Mouse (Mus musculus): ENCODE results near the gene Emilin1.

Emilin1 gene

DNA sequence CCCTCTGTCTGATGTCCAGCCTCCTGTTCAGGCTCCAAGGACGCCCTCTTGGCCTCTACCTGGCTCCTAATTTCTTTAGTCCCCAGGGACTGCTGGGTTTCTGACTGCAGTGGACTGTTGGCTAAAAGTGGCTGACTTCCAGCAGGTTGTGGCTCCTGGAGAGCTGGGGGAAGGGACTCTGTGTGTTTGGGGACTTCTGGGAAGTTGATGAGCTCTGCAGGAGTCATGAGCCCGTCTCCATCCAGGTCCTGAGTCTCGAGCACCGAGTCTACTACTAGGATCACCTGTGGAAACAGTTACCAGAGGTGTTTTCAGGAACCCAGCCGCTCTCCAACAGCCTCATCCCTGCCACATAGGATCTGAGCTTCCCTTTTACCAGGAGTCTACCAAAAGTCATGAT lies 20.5 kb downstream of the Emilin1 start:
- no peak for TF ChIP-seq GATA4 (IDR thresholded peaks at IDR 0.05; ENCODE audit: insufficient replicate concordance, low read length)

DNA sequence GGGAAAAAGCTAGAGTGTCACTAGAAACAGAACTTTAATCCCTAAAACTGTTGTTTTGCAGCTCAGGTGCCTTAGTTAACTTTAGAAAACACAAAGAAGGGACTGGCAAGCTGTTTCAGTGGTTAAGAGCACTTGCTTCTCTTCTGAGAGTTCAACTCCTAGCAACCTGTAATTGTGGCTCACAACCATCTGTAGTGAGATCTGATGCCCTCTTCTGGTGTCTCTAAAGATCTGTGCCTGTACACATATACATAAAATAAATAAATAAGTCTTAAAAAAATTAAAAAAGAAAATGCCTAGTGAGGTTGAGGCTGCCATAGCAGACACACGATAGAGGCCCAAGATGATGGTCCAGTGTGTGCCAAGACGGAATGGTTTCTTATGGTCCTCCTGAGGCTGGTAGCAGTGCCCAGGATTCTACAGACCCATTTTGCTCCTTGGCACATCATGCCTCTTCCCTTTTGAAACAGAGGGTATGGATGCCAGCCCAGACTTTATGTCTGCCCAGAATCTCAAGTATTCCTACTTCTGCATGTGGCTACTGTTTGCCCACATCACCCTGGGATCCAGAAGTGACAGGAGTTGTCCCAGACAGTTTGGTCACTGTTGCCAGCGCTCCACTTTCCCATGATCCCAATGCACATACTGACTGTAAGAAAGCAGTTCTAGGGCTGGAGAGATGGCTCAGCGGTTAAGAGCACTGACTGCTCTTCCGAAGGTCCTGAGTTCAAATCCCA lies 21.7 kb downstream of the Emilin1 start:
- no peak for TF ChIP-seq GATA4 (IDR thresholded peaks at IDR 0.05; ENCODE audit: insufficient replicate concordance, low read length)

DNA sequence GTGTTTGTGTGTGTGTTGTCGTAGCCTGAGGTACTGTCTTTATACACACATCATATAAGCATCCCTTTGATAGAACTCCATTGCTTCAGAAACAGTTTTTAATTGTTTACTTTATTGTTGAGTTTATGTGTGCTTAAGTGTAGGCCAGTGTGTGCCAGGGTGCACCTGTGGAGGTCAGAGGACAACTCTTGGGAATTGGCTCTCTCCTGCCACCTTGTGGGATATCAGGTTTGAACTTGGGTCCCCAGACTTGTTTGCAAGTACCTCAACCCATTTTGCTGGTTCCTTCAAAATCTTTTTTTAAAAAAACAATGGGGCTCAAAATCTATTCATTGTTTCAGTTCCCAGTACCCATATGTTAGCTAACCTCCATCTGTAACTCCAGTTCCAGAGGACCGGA lies 29.8 kb downstream of the Emilin1 start:
- TF ChIP-seq GATA4 (IDR thresholded peaks at IDR 0.05; ENCODE audit: insufficient replicate concordance, low read length), result no peak

DNA sequence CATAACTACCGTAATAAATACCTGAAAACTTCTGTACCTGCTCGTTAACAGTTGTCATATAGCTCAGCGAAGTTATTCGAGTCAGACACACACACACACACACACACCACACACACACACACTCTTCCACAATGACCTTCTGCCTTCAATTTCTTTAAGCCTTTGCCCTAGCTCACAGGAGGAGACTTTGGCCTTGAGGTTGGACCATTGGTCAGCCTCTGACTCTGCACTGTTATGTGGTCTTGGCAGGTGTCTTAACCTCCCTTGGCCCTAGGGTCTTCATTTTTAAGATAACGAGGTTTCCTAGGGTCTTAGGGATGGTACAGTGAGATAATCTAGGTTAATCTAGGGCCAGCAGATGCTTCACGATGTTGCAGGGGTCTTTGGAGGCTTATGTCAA lies 31.1 kb downstream of the Emilin1 start:
- no peak for TF ChIP-seq GATA4 (IDR thresholded peaks at IDR 0.05; ENCODE audit: insufficient replicate concordance, low read length)

DNA sequence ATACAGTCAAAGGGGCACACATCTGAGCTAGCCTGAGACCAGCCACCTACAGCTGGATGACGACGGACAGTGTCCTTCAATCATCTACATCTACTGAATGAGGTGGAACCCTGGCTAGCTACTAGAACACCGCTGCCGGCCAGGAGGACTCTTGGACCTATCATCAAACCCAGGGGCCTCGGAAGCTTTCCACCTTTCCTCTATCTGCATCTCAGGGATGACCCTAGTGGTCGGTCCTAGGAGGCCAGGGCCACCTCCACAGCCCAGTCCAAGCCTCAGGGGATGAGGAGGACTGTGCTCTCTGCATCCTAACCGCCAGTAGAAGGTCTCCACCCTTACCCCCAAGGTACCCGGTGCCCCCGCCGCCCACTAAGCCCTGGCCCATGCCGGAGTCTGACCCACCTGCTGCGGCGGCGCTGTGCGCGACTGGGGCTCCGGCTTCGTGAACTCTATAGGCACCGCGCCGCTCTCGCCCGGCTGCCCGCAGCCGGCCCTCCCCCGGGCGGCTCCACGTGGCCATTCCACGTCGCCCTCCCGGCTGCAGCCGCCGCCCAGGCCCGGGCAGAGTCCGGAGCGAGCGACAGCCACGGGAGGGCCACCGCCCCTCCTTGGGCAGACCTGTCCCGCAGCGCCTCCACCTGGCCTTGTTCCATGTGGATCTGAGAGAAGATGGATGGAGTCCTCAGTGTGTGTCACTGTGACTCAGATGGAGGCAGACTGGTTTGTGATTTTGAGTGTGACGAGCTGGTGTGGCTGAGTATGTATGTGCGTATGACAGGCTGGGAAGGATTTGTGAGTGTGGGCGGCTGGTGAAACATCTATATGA lies 32.0 kb downstream of the Emilin1 start, which contains the start of gene Cgref1:
Cgref1 (minus strand) TSS at position 636 of the 826 bp plus-strand sequence.
- TF ChIP-seq GATA4 (IDR thresholded peaks at IDR 0.05; ENCODE audit: insufficient replicate concordance, low read length), result no peak

DNA sequence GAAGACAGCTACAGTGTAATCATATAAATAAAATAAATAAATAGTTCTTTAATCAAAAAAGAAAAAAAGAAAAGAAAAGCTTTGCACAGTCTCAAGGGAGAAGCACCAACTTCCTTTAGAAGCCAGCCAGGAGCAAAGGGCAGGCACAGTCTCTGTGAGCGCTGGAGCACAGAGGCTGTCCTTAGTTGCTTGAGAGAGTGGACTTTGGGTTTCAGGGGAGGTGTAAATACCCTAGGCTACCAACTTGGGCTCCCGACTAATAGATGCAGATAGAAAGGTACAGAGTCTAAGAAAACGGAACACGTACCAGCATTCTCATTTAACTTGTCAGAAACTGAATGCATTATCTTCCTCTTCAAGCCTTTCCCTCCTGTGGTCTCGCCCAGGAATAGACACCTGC lies 35.4 kb downstream of the Emilin1 start:
- TF ChIP-seq GATA4 (IDR thresholded peaks at IDR 0.05; ENCODE audit: insufficient replicate concordance, low read length), result no peak

DNA sequence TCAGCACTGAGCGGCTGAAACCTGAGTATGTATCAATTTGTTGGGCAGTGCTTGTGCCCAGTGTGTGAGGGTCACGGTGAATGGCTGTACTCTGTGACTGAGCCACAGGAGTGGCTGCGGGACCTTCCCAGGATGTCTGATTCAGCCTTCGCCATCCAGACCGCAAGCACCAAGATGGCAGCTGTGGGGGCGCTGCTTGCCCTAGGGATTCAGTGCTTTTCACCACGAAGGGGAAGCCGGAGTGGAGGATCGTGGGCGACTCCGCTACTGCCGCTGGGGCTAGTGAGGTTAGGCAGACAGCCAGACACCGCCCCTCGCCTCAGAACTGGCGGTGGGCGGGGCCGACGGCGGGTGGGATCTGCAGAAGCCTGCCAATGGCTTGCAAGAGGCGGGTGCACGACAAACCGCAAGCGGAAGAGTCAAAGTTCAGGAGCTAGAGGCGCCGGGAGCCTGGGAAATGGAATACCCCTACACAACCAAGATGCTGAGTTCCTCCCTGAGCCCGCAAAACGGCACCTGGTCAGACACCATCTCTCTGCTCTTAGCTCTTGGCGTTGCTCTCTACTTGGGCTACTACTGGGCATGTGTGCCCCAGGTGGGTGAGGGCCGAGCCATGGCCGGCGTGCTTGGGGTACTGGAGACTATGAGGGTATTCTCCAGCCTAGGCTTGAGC lies 36.6 kb downstream of the Emilin1 start:
- TF ChIP-seq GATA4 (IDR thresholded peaks at IDR 0.05; ENCODE audit: insufficient replicate concordance, low read length), result 0 out of 2 replicates have a peak, but pooled peaks have one; percentile 14

DNA sequence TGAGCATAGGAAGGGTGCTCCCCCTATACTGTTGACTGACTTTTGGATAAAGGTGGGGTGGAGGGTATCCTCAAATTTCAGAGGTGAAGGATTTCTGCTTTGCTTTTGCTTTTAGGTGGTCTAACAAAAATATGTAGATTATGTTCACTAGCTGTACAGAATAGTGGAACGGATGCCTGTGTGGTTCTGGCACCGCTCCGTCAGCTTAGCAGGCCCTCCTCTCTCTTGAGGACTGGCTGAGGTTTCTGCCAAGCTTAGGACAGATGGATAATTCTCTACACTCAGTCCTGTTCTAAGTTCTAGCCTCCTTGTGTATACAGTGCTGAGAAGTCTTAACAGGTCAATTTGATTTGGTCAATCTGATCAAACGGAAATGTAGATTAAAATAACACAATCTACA lies 37.2 kb downstream of the Emilin1 start:
- no peak for TF ChIP-seq GATA4 (IDR thresholded peaks at IDR 0.05; ENCODE audit: insufficient replicate concordance, low read length)

DNA sequence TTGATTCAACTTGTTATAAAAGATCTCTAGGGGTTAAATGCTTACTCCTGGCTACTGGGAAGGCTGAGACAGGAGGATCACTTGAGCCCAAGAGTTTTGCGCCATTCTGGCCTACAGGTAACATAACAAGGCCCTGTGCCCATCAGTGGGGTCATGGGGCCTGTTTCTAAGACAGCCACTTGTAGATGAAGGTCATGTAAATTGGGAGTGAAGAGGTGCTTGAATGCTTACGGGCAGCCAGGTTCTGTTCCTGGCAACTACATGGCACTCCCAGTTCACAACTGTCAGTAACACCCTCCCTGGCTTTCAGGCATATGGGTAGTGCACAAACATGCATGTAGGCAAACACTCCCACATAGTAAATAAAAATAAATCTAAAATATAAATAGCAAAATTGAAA lies 37.7 kb downstream of the Emilin1 start:
- TF ChIP-seq GATA4 (IDR thresholded peaks at IDR 0.05; ENCODE audit: insufficient replicate concordance, low read length), result no peak

DNA sequence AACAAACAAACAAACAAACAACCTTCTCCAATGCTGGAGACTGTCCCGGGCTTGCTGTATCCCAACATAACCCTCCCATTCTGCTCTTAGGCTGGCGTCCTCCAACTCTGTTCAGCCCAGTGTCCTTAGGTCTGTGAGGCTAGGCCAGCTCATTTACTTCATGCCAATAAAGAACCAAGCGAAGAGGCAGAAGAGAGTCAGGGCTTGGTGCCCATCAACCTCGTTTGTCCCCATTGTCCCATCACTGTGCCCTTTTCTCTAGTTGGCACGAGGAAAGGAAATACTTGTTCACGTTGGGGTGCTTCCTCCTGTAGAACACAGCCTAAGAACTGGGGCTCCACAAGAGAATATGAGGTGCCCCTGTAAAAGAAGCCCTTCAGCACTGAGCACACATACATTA lies 38.5 kb downstream of the Emilin1 start:
- no peak for TF ChIP-seq GATA4 (IDR thresholded peaks at IDR 0.05; ENCODE audit: insufficient replicate concordance, low read length)

DNA sequence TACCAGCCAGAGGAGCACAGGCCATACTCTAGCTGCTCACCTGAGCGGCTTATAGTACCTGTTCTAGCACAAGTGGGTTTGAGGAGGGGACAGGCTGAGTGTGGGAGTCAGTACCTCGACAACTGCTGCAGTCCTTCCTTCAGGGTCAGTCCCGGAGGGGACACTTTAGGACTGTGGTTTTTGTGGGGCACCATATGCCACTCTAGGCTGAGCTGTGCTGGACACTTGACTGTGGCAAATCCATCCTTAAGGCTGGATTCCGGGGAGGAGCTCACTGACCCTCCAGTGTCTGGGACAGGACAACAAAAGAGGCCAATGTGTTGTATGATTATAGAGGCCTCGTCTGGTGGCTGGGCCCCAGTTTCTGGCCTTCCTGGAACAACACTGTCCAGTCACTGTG lies 39.3 kb downstream of the Emilin1 start:
- no peak for TF ChIP-seq GATA4 (IDR thresholded peaks at IDR 0.05; ENCODE audit: insufficient replicate concordance, low read length)

DNA sequence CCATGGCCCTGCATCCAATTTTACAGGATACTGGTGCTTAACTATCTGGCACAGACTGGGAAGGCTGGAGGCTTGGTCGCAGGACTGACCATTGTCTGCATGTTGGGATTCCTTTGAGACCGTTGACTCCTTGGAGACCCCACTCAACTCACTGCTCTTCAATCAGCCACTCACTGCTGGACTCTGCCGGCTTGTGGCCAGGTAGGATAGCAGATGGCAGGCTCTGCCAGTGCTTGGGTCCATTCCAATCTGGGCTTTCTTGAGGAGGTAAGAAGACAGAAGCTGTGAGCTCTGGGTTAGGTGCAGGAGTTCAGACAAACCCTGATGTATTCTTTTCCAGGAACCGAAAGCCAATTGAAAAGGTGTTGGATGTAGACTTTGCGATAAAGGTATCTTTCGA lies 40.9 kb downstream of the Emilin1 start:
- no peak for TF ChIP-seq GATA4 (IDR thresholded peaks at IDR 0.05; ENCODE audit: insufficient replicate concordance, low read length)

DNA sequence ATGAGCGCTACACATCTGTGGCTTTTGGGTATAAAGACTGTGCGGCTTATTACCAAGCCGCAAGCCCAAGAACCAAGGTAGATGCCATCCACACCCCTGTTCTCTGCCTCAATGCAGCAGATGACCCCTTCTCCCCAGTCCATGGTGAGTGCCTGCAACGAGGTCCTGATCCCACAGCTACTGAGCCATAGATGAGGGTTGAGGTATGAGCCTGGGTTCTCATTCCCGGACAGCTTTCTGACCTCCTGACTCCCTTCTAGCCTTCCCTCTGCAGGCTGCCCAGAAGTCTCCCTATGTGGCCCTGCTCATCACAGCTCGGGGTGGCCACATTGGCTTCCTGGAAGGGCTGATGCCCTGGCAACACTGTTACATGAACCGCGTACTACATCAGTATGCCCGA lies 41.4 kb downstream of the Emilin1 start:
- TF ChIP-seq GATA4 (IDR thresholded peaks at IDR 0.05; ENCODE audit: insufficient replicate concordance, low read length), result no peak

DNA sequence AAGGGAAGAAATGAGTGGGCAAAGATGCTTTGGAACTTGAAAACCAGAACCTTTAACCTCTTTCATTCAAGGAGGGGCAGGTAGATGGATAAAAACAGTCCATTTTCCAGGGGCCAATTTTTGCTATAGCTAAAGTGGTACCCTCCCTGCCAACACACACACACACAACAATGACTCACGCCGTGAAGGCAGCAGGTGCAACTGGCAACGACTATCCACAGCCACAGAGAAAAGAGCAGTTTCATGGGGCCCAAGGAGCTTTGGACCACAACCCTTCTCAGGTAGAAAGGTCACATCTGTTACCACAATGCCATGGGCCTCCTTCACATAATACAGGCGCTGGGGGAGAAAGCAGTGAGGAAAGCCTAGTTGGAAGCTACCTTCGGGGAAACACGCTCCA lies 42.5 kb downstream of the Emilin1 start:
- no peak for TF ChIP-seq GATA4 (IDR thresholded peaks at IDR 0.05; ENCODE audit: insufficient replicate concordance, low read length)

DNA sequence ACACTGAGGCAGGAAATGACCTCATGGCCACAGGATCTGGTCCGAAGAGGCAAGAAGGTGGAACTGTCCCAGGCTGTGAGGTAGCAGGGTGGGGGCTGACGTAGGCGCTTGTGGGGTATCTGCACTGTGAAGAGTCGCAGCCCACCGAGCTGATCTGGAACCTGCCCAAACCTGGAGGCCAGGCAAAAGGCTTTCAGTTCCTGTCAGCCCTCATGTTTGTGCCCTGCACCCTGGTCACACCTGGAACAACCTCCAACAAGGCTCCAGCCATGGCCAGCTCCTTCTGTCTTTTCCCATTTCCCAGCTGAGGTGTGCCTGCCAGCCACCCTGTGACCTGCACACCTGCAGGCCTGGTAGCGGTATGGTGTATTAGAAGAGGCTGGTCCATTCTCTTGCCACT lies 44.7 kb downstream of the Emilin1 start:
- TF ChIP-seq GATA4 (IDR thresholded peaks at IDR 0.05; ENCODE audit: insufficient replicate concordance, low read length), result no peak

Measured in liver, adult (tissue).